Mouse (Mus musculus) G1E-ER4 (cell line): ENCODE data around the gene Add3. TPM values are rescaled to one million over a fixed set of nuclear protein-coding genes. Genes with fewer than 3 reads are reported as not detected.

Experiments used
- GATA1 ChIP-seq: IDR thresholded peaks from one replicate; pipeline ENCODE4 v1.8.0; 2012; ENCODE audit warnings: low read length, inconsistent platforms
- polyA plus RNA-seq: library from polyadenylated mRNA; stranded (reverse); fragments of >175 nt; gene quantifications from 2 replicates; pipeline ENCODE4 v1.2.3, GENCODE M21; 2012

The Add3 gene
- polyA plus RNA-seq = 9.4 and 11.8 TPM in 2 replicates

GRCm38 (mm10) chr19:53140044-53140803 is at the start of gene Add3:
TSS of gene Add3 (plus strand) at chr19:53140443.
- TF ChIP-seq GATA1 = no peak

DNA sequence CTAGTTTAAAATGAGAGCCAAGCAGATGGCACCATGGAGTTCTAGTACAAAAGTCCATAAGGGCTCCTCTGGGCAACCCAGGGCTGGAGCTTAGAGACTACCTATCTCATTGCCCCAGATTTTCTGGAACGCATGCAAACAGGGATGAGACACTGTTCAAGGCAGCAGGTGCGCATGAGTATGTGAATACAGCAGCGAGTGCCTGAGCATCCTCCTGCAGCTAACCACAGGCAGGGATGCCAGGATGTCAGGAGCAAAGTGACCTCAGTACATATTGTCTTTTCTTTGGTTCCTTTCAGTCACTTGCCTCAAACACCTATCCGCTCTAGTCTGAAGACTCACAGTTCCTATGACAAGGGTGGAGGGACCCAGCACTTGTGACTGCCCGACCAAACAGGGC is 49.6 kb upstream of the Add3 start:
- no peak for TF ChIP-seq GATA1

- no peak for TF ChIP-seq GATA1
Measured at GRCm38 (mm10) chr19:53092251-53092650, 48.0 kb upstream of the Add3 start.

- TF ChIP-seq GATA1 = no peak
Measured at GRCm38 (mm10) chr19:53093294-53093693, 46.9 kb upstream of the Add3 start.

DNA sequence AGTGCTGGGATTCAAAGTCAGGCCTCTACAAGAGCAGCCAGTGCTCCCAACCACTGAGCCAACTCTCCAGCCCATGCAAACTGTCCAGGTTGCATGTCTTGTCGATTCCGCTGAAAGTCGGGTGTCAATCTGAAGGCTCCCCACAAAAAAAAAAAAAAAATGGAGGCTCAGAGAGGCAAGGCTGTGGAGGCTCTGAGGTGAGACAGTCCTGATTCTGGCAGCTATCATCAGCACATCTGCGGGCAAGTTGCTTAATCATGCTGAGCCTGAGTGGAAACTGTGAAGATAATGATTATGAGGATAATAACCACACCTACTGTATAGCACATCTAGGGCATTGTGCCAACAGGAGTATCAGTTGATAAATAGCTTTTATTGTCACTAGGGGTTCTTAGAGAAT is 45.6 kb upstream of the Add3 start:
- peak; percentile 79 for TF ChIP-seq GATA1

- TF ChIP-seq GATA1 = no peak
Measured at GRCm38 (mm10) chr19:53101374-53102300, 38.6 kb upstream of the Add3 start.

GRCm38 (mm10) chr19:53105374-53106090 is 34.7 kb upstream of the Add3 start:
- no peak for TF ChIP-seq GATA1

DNA sequence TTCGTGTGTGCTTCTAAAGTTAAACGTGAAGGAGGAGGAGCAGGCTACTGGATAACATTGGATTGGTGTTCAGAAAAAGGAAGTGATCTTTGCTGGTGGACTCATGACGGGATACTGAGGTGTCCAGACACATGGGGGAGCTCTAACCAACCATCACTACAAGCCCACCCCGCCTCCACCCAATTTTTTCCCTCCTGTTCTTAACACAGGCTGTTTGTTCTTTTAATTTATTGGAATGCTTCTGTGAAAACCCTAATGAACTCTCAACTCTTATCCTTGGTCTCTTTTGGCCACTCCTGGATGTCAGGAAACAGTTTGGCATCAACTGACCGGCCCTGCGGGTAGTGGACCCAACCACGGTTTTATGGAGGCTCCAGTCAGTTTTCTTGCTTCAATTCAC is 33.3 kb upstream of the Add3 start:
- no peak for TF ChIP-seq GATA1

DNA sequence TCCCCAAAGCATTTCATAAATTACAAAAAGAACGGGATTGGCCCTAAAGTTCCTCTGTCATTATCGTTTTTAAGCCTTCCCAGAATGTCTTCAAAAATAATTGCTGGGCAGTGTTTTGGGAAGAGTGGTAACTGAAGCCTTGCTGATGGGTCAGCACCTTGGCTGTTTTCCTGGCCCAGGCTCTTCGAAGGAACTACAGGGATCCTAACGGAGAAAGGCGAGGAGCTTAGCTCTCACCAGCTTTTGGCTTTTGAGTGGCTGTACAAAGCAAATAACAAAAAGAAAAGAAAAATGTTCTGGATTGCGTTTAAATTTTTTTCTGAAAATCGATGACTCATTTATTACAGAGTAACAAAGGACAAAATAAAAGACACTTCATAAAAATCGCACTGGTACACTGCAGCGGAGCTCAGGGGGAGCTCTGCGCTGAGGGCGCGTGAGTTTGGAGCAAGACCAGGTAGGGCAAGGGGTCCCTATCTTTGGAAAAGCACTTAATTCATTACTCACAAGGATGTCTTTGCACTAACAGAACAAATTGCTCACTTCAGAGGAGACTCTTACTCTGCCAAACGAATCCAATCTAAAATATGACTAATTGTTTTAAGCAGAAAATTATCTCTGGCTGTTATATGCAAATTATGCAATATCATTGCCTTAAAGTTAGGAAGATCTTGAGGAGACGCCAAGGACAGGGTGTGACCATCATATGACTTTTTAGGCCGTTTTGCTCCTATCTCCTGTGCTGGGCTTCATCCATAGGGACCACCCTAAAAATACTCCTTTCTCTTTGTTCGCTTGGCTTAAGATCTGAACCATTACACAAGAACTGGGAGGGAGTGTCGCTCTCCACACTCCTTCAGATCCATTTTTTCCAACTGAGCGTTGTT is 32.6 kb upstream of the Add3 start:
- no peak for TF ChIP-seq GATA1

- no peak for TF ChIP-seq GATA1
Measured at GRCm38 (mm10) chr19:53111996-53112590, 28.1 kb upstream of the Add3 start.

GRCm38 (mm10) chr19:53119255-53119795 is 20.9 kb upstream of the Add3 start:
- TF ChIP-seq GATA1 = no peak

GRCm38 (mm10) chr19:53120483-53120882 is 19.8 kb upstream of the Add3 start:
- TF ChIP-seq GATA1 = no peak

- no peak for TF ChIP-seq GATA1
Measured at GRCm38 (mm10) chr19:53122641-53123241, 17.5 kb upstream of the Add3 start.

DNA sequence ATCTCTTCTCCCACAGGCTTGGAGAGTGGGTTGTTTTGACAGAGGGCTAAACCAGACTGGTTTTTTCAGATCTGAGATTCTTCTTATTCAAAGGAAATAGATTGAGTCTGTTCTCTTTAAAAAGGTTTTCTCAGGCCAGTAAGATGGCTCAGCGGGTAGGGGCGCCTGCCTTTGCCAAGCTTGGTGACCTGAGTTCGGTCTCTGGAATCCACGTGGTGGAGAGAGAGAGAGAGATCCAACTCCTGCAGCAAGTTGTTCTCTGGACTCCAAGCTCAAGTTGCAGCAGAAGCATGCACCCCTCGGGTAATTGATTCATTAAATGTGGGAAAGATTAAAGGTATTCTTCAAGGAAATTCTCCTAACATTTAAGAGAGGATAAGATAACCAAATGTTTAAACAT is 16.9 kb upstream of the Add3 start:
- no peak for TF ChIP-seq GATA1
